Mouse (Mus musculus) thymus, postnatal 0 days (tissue): Measurements from ENCODE around the gene Pcdh17. TPM values are rescaled to one million over a fixed set of nuclear protein-coding genes. Genes with fewer than 3 reads are reported as not detected.

ENCODE experiments used
- DNase-seq: peaks from one replicate; pipeline ENCODE4 v3.0.0-alpha.2; 2015; ENCODE audit warnings: low spot score
- polyA plus RNA-seq: library from polyadenylated mRNA; unstranded; fragments of >200 nt; fragmentation: Nextera tagmentation; extraction: Ambion mirVana; gene quantifications from 2 replicates; pipeline ENCODE4 v1.2.1, GENCODE M21; 2015

Pcdh17 gene
- polyA plus RNA-seq, 1 experiment from 2014 or later, result 0.83 TPM

DNA sequence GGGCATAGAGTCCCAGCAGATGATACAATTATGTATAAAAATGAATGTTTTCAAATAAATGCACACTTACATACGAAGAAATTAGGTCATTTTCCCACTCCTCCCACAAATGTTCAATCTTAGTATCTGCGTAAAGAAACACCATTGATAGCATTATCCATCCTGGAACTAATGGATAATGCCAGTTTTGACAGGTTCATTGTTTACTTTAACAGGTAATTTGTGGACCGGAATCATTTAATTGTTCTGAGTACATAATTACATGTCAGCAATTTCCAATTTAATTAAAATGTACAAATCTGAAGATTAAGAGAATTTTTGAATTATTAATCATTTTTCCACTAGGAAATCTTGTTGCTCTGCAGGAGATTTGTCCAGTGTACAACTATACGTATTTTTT is 33.5 kb downstream of the Pcdh17 start:
- no peak for DNase-seq

DNA sequence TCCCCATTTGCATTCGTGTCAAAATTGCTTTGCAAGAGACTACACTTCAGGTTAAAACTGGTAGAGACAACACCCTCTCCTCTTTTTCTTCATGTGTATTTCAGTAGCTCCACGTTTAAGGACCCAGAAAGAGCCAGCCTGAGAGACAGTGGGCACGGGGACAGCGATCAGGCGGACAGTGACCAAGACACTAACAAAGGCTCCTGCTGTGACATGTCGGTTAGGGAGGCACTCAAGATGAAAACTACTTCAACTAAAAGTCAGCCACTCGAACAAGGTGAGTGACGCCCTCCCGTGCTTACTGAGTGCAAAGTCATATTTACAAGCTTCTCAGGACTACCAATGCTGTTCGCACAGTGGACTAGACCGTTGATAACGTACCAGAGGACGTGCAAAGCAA is 34.0 kb downstream of the Pcdh17 start:
- DNase-seq, result no peak

DNA sequence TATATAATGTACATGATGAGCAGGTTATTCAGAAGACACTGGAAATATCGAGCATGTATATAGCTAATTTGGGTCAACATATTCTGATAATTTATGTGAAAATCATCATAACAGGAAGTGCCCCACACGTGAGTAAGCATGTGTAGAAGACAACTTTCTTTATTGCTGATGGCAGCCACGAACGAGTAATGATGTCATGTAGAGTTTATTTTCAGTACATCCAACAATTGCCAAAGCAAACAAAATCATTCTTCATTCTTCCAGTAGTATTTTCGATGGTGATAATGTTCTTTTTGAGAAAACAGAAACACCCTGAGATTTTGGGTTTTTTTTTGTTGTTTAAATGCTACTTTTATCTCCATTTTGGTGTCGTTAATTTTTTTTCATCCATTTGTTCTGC is 37.2 kb downstream of the Pcdh17 start:
- no peak for DNase-seq

DNA sequence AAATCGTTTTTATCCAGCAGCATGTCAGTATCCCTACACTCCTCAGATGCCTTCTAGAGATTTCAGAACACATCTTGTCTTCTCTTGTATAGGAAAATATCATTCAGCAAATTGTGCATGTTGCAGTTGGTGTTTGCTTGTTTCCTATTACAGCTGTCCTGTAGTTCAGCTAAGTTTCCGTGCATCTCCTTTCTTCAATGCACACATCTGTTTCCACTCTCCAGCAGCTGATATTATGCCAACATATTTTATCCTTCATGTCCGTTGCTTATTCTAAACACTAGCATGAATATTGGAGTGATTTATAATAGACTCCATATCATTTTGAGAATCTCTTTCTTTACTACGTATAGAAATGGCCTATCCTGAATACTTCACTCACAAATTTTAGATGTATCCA is 41.0 kb downstream of the Pcdh17 start:
- no peak for DNase-seq

DNA sequence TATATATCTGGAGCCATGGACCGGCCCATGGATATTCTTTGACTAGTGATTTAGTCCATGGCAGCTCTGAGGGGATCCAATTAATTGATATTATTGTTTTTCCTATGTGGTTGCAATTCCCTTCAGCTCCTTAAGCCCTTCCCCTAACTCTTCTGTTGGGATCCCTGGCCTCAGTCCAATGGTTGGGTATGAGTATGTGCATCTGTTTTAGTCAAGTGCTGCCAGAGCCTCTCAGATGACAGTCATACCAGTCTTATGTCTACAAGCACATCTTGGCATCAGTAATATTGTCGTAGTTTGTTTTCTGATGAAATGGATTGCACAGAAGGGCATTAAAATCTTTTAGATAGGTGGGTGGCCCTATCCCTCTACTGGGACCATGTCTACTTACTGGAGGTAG is 67.6 kb downstream of the Pcdh17 start:
- no peak for DNase-seq

DNA sequence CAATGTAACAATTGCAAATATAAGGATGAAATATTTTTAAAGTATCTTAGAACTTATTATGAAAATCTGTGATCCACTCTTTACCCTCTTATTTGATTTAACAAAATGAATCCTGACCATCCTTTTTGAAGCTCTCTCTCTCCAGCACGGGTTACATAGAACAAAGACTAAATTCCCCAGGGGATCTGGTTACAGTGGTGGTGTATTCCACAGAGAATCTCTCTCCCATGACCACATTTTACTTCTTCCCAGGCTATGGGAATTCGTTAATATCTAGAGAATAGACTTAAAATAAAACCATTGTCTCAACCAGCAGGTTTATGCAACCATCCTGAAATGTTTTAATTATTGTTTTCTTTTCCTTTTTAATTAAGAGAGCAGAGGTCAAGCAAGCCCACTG is 89.0 kb downstream of the Pcdh17 start:
- DNase-seq, result no peak

DNA sequence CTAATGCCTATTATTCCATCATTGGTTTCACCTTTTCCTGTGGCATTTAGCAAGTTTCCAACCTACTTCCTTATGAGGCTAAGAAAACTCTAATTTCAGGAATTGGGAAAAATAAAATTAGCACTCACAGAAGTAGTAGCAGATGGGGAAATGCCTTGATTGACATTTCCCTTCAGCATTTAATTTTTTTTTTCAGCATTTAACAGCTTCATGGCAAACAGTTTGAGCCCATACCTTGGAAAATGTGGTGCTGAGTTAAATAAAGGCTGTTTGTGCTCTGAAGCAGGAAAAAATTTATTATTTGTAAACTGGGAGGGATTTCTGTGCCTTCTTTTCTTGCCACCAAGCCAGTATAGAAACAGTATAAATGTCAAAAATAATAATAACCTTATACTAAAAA is 91.9 kb downstream of the Pcdh17 start:
- DNase-seq, result no peak

DNA sequence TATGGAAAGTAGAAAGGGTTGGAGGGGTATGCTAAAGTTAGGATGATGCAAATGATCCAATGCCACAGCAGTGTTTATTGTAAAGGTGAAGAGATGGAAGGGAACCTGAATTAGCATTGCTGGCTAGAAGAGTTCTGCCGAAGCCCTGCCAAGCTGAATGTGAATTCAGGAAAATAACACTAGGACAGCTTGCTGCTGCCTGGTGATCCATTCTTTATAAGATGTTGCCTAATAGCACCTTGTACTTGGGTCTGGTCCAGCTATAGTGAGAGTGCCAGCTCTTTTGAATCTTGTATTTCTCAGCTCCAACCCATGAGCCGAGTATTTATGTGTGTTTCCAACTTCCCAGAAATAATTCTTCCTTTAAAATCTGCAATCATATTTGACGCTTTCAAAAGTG is 98.5 kb downstream of the Pcdh17 start:
- DNase-seq, result no peak

DNA sequence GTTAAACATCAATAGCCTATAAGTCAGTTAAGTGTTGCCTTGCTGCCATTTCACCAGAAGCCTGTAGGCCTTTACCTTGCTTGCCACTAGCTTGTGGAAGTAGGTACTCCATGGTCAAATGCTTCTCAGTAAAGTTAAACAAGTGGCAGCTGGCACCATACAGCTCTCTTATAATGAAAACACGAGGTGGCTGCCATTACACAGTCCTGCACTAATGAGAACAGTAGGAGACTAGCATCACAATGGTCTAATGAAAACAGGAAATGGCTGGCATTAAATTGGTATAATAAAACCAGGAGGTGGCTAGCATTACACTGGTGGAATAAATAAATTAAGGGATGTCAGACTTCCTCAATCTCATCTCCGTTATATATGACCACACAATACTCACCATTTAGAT is 102.6 kb downstream of the Pcdh17 start:
- no peak for DNase-seq

DNA sequence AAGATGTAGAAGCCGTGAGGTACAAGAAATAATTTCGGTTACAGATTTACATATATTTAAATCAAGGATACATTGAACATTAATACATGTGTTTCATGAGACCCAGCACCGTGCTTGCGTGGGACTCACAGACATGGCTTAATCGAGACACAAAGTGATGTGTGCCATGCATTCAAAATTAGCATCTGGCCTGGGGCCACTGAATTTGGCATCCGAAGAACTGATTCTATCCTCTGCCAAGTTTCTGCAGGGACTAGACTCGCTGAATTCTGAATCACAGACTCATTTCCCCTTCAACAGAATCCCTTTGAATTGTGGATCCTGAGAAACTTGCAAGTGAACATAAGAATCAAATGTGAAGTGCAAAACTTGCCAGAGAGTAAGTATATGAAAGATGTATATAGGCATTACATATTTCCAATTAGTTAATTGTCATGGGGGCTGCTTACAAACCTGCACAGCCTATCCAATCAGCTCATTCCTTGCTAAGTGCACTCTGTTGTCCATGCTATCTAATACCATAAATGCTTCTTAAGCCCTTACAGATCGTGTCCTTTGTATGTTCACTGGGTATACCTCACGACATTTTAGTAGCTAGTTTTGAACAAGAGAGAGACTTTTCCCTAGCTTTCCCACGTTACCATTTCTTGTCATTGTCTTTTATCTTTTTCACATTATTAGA is 104.3 kb downstream of the Pcdh17 start:
- DNase-seq, result no peak

DNA sequence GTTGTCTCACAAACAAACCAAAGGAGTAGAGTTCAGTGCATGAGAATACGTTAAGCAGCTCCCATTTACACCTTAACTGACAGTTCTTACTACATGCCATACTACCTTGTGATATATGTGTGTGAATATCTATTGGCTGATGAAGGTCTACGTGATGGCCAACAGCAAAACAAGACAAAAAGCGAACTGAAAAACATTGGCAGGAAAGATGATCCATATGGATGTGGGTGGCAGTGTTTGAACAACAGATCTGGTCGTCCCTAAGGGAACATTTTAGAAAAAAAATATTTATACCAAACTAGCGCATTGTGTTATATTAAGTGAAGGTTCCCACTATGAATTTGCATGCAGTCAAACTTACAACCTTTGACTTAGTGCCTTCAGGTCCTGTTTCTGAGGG is 108.2 kb downstream of the Pcdh17 start:
- no peak for DNase-seq

DNA sequence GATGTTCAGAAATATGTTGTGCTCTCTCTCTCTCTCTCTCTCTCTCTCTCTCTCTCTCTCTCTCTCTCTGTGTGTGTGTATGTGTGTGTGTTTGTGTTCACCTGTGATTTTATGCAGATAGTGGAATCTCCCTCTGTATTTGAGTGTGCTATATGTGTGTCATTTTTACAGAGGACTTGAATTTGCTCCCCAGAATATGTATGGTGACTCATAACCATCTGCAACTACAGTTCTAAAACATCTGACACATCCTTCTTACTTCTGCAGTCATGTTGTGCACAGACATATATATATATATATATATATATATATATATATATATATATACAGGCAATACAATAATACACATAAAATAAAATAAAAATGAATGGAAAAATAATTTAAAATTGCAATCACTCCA is 127.7 kb downstream of the Pcdh17 start:
- DNase-seq, result no peak
